Mouse (Mus musculus): ENCODE measurements around the gene Dusp16.
"Not testable (repeated sequence)": the region's sequence is repeated elsewhere in the genome, so short reads cannot be mapped to it uniquely, and the experiment has no call there.

Dusp16 gene

DNA sequence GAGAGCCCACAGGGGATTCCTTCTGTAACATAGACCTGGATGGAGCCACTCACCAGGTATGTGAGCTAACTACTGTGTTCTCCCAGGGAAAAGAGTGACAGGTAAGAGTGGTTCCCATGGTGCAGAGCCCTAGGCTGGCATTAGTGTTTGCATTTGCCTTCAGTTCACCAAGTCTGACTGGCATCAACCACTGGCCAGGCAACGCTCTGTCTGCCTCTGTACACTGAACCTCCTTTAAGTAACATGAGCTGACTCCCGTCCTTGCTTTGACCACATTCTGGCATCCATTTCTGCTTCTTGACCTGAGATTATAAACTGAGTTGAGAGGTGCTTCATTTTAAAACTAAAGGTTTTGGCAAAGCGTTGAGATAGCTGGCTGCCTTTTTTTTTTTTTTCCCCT is 96.8 kb downstream of the Dusp16 start:
- no peak for DNase-seq

DNA sequence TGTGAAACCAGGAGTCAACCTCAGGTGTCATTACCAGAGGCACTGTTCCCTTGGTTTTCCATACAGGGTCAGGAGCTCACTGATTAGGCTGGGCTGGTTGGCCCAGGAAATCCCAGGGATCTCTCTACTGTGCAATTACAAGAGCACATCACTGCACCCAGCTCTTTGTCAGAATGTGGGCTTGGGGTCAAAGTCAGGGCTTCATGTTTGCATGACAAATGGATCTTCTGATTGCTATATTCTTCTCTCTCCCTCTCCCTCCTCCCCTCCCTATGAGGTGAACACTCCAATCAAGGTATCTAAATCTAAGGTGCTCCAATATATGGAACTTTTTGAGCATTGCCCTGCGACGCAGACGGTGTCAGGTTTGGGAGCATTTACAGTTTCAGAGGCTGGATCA is 97.4 kb downstream of the Dusp16 start:
- DNase-seq = no peak

DNA sequence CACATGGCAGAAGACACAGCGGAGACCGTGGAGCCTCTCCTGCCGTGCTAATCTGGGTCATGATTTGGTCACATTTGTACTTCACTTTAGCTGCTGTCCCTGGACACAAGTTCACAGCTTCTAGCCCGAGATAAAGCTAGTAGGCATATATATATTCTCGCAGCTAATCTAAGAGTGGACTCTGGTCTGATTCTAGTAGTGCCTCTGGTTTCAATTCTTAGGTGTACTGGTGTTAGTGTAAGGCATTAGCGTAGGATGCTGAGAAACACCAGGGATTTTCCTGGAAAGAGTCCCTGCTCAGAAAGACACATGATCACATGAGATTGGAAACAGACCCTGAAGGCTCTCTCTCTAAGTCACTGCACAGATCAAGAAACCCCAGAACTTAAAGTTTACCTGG is 97.9 kb downstream of the Dusp16 start:
- DNase-seq = no peak

DNA sequence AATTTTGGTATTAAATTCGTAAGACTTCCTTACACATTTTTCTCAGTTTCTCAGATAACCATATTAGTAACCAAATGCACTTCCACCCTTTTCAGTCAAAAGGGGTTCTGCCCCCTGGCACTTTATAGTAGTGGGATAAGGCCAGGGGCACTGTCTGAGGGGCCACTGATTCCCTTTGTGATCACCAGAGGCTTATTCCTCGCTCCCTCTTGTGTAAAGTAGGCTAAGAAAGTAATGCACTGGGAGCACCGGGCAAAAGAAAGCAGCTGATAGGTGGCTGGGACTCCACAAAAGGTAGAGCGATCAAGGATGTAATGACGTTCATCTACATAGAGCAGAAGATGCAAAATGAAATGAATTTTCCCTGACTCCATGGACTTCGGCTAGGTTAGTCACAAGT is 106.9 kb downstream of the Dusp16 start:
- DNase-seq = no peak

DNA sequence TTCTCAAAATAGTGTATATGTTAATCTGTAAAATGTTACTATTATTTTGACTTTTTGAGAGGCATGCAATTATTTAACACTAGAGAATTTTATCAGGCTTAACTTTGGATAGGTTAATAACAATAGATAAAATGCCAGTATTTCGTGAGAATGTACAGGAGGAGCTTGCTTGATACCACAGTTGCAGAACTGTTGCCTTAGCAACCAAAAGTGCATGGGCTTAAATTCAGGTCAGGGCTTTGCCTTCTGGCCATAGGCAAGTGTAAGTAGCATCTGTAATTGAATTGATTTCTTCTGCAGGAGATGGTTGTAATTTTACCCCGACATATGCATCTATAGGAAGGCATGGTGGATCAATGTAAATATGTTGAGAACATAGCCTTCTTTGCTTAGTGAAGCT is 107.4 kb downstream of the Dusp16 start:
- no peak for DNase-seq

DNA sequence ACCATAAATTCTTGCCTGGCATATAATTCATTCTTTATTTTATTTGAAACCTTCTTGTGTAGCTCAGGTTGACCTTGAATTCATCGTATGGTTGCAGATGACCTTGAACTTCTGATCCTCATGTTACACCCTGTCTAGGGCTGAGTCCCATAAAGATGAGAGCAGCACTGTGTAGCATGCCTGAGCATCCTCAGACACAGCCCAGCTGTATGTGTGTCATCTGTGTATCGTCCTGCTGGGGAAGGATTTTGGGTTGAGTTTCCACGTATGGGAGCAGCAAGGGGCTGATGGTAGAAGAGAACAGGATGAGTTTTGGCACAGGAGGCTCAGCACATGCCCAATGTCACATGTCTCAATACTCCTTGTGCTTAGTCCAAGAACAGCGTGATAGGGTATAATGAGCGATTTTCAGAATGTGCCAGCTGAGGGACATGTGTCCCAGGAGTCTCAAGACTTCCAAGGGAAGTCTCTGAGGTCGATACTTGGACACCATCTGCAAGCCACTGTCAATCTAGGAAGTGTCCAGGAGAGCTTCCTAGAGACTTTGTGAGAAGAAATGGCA is 108.0 kb downstream of the Dusp16 start:
- DNase-seq = peak in 1 of 2 experiments; percentile 18

DNA sequence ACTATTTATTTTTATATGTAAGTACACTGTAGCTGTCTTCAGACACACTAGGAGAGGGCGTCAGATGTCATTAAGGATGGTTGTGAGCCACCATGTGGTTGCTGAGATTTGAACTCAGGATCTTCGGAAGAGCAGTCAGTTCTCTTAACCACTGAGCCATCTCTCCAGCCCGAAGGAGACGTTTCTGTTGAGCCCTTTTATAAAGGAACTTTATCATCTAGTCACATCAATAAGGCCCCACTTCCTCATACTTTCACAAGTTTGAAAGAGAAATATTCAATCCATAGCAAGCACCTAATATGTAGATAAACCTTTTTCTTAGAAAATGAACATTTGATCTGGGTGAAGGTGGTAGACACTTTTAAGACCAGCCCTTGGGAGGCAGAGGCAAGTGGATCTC is 113.1 kb downstream of the Dusp16 start:
- DNase-seq = not testable (repeated sequence)

DNA sequence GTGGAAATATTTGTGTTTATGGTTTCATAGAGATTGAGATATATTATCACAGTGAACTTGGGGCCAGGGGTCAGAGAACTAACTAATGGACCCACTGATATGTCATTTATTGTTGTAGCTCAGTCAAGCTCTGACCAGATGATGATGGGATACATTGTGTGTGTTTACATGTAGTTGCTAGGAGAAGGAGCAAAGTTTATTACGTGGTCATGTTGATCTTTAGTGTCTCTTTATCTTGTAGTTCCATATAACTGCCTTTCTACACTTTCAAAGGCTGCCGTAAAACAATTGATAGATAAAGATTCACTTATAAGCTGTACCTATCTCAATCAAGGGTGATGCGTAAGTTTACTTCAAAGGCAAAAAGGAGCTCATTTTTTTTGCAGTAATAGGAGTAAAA is 114.4 kb downstream of the Dusp16 start:
- no peak for DNase-seq

DNA sequence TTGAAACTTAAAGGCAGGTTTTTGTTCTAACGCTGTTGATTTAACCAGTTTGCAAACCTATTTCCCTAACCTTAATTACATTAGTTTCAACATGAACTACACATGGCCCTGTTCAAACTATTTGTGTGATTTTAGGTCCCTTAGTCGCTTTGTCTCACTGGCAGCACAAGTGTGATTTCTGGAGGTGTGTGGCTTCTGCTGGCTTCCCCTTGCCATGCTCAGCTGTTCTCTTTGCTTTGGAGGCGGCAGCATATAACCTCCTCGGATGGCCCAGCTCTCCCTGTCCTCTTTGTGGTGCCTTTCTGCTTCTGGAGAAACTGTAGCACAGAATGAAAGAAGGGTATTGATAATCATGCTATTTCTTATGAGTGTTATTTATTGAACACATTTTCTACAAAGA is 114.9 kb downstream of the Dusp16 start:
- no peak for DNase-seq

DNA sequence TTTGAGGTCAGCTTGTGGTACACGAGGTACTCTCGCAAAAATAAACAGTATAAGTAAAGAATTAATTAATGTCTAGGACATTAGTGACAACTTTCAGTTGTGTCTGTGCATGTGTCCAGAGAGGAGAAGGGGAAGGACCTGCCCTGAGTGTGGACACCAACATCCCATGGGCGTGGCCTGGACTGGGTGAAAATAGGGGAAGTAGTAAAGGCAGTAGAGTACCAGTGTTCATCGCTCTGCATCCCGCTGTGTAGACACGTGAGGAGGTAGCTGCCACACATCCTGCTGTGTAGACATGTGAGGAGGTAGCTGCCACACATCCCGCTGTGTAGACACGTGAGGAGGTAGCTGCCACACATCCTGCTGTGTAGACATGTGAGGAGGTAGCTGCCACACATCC is 118.7 kb downstream of the Dusp16 start:
- DNase-seq = not testable (repeated sequence)

DNA sequence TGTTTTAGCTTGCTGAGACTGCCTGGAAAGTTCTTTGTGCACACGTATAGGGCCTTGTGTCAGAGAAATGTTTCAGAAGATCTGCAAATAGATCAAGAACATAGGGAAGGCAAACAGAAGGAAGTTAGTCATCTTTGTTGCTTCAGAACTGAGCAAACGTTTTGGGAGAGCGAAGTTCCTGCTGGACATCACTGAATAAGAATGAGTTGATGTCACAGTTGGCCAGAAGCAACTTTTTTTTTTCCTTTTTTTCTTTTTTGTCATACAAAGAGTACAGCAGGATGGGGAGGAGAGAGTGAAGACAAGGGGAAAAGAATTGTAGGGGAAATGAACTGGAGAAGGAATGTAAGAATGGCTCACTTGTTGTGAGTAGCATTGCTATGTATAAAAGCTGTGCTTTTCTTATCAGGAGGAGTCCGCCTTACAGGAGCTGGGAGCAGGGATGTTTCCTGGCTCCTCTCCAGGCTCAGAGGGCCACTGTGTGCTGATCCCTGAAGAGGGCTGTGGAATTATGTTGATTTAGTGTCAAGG is 121.5 kb downstream of the Dusp16 start:
- peak in 1 of 2 experiments; percentile 17 for DNase-seq

DNA sequence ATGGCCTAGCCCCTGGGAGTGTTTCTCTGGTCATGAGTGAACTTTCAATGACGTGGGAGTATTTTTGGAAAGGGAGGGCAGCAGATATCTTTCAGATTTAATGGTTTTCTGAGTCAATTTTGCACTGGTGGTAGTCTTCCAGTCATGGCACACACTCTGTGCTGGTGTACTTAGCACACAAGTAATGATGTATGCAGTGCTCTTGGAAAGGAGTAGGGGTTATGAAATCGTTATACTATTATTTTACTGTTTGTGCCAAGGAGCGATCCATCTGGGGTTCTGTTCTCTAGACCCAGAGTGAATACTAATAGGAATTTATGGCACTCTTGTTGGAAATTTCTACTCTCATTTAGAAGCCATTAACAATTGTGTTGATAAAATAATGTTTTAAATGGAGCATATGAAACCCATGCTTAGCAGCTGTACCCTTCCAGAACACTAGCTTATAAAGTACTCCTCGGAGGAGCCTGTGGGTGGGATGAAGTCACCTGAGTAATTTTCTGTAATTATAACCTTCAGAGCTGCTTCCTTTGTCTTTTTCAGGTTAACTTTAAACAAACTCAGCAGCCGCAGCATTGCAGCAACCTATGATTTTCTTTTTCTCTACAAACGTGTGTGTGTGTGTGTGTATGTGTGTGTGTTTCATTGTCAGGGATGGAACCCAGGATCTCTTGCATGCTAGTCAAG is 123.1 kb downstream of the Dusp16 start:
- DNase-seq = no peak

DNA sequence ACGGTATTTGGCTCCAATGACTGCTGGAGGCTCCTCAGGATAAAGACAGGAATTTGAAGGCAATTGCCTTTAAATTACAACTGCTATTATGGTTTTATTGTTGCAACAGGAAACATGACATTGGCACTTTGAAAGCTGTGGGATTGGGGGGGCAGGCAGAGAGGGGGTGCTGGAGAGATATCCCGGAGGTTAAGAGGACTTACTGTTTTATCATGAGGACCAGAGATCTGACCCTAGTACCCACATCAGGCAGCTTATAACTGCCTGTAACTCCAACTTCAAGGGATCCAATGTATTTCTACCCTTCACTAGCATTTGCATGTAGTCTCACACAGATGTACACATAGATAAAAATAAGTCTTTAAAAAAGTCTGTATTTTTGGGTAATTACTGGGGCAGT is 123.9 kb downstream of the Dusp16 start:
- DNase-seq = no peak

DNA sequence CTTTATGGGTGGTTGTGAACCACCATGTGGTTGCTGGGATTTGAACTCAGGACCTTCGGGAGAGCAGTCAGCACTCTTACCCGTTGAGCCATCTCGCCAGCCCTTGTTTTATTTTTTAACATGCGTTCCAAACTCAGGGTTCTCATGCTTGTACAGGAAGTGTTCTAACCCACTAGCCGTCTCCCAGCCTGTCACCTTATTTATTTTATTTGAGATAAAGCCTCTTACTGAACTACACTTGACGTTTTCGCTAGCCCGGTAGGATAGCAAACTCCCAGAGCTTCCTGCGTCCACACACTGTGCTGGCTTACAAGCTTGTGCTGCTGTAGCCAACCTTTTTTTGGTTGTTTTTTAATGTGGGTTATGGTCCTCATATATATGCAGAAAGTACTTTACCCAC is 126.6 kb downstream of the Dusp16 start:
- DNase-seq = no peak
